Mouse (Mus musculus) neural tube, embryonic 12.5 days (tissue): ENCODE data around the gene Mark1. TPM values are rescaled to one million over a fixed set of nuclear protein-coding genes. Genes with fewer than 3 reads are reported as not detected.

Source experiments
- ATAC-seq: fragments of 200-750 bp; cut with Nextera tagmentation; 2 replicates; pipeline ENCODE4 v1.8.0; 2017; ENCODE audit warnings: low read depth, mild to moderate bottlenecking, moderate TSS enrichment, moderate library complexity; ENCODE audit not compliant: low FRiP score
- H3K27ac ChIP-seq: fragments of 300-500 bp; sonication (generic); 2 replicates; pipeline ENCODE4 v1.5.1; 2016
- H3K27me3 ChIP-seq: fragments of 300-500 bp; sonication (generic); replicated peaks from 2 replicates; pipeline ENCODE4 v1.6.1; 2016; ENCODE audit warnings: mild to moderate bottlenecking
- H3K36me3 ChIP-seq: fragments of 300-500 bp; sonication (generic); 2 replicates; pipeline ENCODE4 v1.6.1; 2016; ENCODE audit warnings: mild to moderate bottlenecking
- H3K4me1 ChIP-seq: fragments of 300-500 bp; sonication (generic); 2 replicates; pipeline ENCODE4 v1.6.1; 2016
- H3K4me2 ChIP-seq: fragments of 300-500 bp; sonication (generic); replicated peaks from 2 replicates; pipeline ENCODE4 v1.6.1; 2016; ENCODE audit warnings: mild to moderate bottlenecking
- H3K4me3 ChIP-seq: fragments of 300-500 bp; sonication (generic); 2 replicates; pipeline ENCODE4 v1.5.1; 2016
- H3K9ac ChIP-seq: fragments of 300-500 bp; sonication (generic); 2 replicates; pipeline ENCODE4 v1.6.1; 2016; ENCODE audit warnings: mild to moderate bottlenecking
- H3K9me3 ChIP-seq: fragments of 300-500 bp; sonication (generic); 2 replicates; pipeline ENCODE4 v1.6.1; 2016; ENCODE audit warnings: mild to moderate bottlenecking
- WGBS: fragments of 180-500 bp; shearing (Covaris S2); methylation state at CpG from one replicate; pipeline ENCODE4 v1.1.7; 2016; 5-methylcytosine and 5-hydroxymethylcytosine counted together
- polyA plus RNA-seq: library from polyadenylated mRNA; unstranded; fragments of >200 nt; fragmentation: Nextera tagmentation; extraction: Ambion mirVana; gene quantifications from 2 replicates; pipeline ENCODE4 v1.2.1, GENCODE M21; 2016

The Mark1 gene
- polyA plus RNA-seq, 1 experiment from 2014 or later, result 13.3 TPM

DNA sequence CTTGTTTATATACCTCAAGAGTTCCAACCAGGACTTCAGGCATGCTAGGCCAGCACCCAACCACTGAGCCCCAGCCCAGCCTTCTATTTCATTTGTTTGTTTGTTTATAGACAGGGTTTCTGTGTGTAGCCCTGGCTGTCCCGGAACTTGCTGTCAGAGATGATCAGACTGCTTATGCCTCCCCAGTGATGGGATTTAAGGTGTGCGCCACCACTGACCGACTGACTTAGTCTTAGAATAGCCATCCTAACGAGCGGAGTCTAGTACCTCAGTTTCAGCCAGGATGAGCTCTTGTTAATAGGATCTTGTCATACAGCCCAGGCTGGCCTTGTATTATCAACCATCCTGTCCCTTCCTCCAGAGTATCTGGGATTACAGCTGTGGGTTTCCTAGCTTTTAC, 118.2 kb downstream of the Mark1 start:
- Histone ChIP-seq H3K36me3 (no peaks in the 10 kb centered on the region), H3K4me1 (peaks cover 8% of the 10 kb centered on the region; the same call in 1 of the 2 replicates), H3K9me3 (no peaks in the 10 kb centered on the region), H3K4me3 (no peak overlapping the region), H3K9ac (no peak overlapping the region), H3K27ac (no peak overlapping the region), H3K4me2 (no peak overlapping the region), H3K27me3 (peaks cover 39% of the 10 kb centered on the region)
- ATAC-seq, result no peak
- WGBS, result 91% methylated on average over 5 of the region's 5 CpGs

DNA sequence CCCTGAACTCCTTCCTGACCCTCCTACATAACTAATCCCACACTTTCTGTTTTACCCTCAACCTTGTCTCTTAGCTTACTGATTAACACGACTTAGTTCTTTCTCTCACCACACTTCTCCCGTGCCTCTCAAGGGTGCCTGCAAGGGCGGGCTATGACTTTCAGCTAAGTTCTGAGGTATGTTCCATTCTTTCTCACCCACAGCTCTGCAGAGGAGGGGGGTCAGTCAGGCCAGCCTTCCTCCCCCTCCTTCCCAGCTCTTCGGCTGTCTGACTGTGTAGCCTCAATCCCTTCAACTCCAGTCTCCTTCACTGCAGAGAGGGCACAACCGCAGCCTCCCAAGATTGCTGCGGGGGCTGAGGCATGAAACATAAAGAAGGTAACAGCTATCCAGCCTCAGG, 120.5 kb downstream of the Mark1 start:
- Histone ChIP-seq H3K4me1 (peaks cover 8% of the 10 kb centered on the region; the same call in 1 of the 2 replicates), H3K4me3 (no peak overlapping the region), H3K4me2 (no peak overlapping the region), H3K9me3 (no peaks in the 10 kb centered on the region), H3K9ac (no peak overlapping the region), H3K27me3 (peaks cover 32% of the 10 kb centered on the region), H3K36me3 (no peaks in the 10 kb centered on the region), H3K27ac (no peak overlapping the region)
- ATAC-seq, result no peak
- WGBS, result 76% methylated on average over 6 of the region's 6 CpGs

GRCm38 (mm10) chr1:184877306-184877705, 122.1 kb downstream of the Mark1 start:
- Histone ChIP-seq H3K27me3 (peaks cover 17% of the 10 kb centered on the region), H3K4me2 (no peak overlapping the region), H3K27ac (no peak overlapping the region), H3K9ac (no peak overlapping the region), H3K36me3 (no peaks in the 10 kb centered on the region), H3K4me1 (peaks cover 1% of the 10 kb centered on the region; the same call in 1 of the 2 replicates), H3K9me3 (no peaks in the 10 kb centered on the region), H3K4me3 (no peak overlapping the region)
- 78% methylated on average over 2 of the region's 2 CpGs for WGBS
- ATAC-seq, result no peak

GRCm38 (mm10) chr1:184873910-184874309, 125.5 kb downstream of the Mark1 start:
- Histone ChIP-seq H3K36me3 (no peaks in the 10 kb centered on the region), H3K27ac (no peak overlapping the region), H3K4me1 (no peaks in the 10 kb centered on the region), H3K4me2 (no peak overlapping the region), H3K9me3 (no peaks in the 10 kb centered on the region), H3K4me3 (no peak overlapping the region), H3K9ac (no peak overlapping the region), H3K27me3 (no peaks in the 10 kb centered on the region)
- WGBS, result 80% methylated on average over 11 of the region's 11 CpGs
- ATAC-seq, result no peak

GRCm38 (mm10) chr1:184872069-184872819, 127.1 kb downstream of the Mark1 start:
- no peak overlapping the region for H3K4me2 ChIP-seq
- H3K9ac ChIP-seq, result no peak overlapping the region
- WGBS, result 82% methylated on average over 7 of the region's 7 CpGs
- no peak for ATAC-seq
- H3K27me3 ChIP-seq, result no peaks in the 10 kb centered on the region
- no peaks in the 10 kb centered on the region for H3K36me3 ChIP-seq
- H3K4me3 ChIP-seq, result no peak overlapping the region
- H3K27ac ChIP-seq, result no peak overlapping the region
- no peaks in the 10 kb centered on the region for H3K4me1 ChIP-seq
- H3K9me3 ChIP-seq, result no peaks in the 10 kb centered on the region

GRCm38 (mm10) chr1:184871506-184871905, 127.9 kb downstream of the Mark1 start:
- H3K9me3 ChIP-seq, result no peaks in the 10 kb centered on the region
- no peak overlapping the region for H3K4me3 ChIP-seq
- WGBS, result 94% methylated on average over 1 of the region's 1 CpGs
- no peaks in the 10 kb centered on the region for H3K36me3 ChIP-seq
- ATAC-seq, result no peak
- no peaks in the 10 kb centered on the region for H3K27me3 ChIP-seq
- H3K27ac ChIP-seq, result no peak overlapping the region
- H3K4me1 ChIP-seq, result no peaks in the 10 kb centered on the region
- no peak overlapping the region for H3K4me2 ChIP-seq
- no peak overlapping the region for H3K9ac ChIP-seq

DNA sequence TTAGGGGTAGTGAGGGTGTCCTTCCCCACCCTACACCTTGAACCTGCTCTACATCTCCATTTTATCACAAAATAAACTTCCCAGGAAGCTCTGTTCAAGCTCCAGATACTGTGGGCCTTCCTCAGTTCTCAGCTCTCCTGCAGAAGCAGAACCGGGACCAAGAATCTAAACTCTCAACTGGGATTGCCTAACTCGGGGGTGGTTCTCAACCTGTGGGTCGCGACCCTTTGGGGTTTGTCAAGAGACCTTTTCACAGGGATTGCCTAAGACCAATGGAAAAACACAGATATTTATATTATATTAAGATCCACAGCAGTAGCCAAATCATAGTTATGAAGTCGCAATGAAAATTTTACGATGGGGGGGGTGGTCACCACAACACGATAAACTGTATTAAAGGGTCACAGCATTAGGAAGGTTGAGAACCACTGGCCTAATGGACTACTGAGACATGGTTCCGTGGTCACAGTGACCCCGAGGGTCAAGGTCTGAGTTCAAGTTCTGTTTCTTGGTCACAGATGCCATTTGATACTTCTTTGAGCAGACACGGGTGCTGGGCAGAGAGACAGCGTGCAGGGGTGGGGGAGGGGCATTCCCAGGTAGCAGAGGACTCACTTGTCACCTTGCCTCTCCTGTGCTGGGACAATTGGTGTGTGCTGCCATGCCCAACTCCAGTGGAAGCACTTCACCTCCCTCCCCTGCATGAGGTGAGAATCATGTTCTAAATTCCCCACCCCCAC, 128.6 kb downstream of the Mark1 start:
- Histone ChIP-seq H3K9me3 (no peaks in the 10 kb centered on the region), H3K27ac (no peak overlapping the region), H3K27me3 (no peaks in the 10 kb centered on the region), H3K4me2 (no peak overlapping the region), H3K4me1 (no peaks in the 10 kb centered on the region), H3K36me3 (no peaks in the 10 kb centered on the region), H3K9ac (no peak overlapping the region), H3K4me3 (no peak overlapping the region)
- WGBS, result 88% methylated on average over 11 of the region's 11 CpGs
- ATAC-seq, result no peak

DNA sequence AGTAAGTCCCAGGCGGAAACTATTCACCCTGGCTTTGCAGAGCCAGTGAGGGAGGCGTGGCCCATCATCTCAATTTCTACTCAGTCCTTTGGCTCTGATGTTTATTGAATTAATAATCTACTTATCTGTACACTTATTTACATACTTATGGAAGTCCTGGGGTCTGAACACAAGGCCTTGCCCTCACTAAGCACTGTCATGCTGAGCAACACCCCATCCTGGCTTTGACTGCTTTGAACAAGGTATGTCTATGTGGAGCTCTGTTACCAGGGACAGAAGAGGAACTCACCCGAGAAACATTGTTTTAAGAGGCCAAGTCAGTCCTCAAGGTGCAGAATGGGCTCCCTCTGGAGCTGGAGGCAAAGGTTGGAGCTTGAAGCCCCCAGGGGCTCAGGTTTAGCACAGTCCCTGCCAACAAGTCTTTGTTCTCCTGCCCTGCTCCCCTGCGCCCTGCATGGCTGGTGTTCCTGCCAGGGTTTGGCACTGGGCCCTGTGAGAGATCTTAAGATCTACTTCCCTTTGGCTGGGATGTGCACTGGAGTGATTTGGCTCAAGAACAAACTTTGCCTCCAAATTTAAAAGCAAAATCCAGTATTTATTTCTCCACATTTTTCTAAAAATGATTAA, 129.3 kb downstream of the Mark1 start:
- no peaks in the 10 kb centered on the region for H3K9me3 ChIP-seq
- WGBS, result 79% methylated on average over 4 of the region's 4 CpGs
- H3K4me3 ChIP-seq, result no peak overlapping the region
- H3K4me1 ChIP-seq, result no peaks in the 10 kb centered on the region
- H3K27ac ChIP-seq, result no peak overlapping the region
- no peak overlapping the region for H3K4me2 ChIP-seq
- no peak overlapping the region for H3K9ac ChIP-seq
- ATAC-seq, result no peak
- H3K27me3 ChIP-seq, result no peaks in the 10 kb centered on the region
- no peaks in the 10 kb centered on the region for H3K36me3 ChIP-seq

GRCm38 (mm10) chr1:184867640-184868120, 131.7 kb downstream of the Mark1 start:
- ATAC-seq, result no peak
- WGBS, result 86% methylated on average over 3 of the region's 3 CpGs
- no peaks in the 10 kb centered on the region; the same call in 1 of the 2 replicates for H3K27me3 ChIP-seq

GRCm38 (mm10) chr1:184864381-184864801, 135.0 kb downstream of the Mark1 start:
- no peak overlapping the region for H3K4me3 ChIP-seq
- H3K9me3 ChIP-seq, result no peaks in the 10 kb centered on the region
- H3K9ac ChIP-seq, result no peak overlapping the region
- H3K27ac ChIP-seq, result no peak overlapping the region
- peaks cover 2% of the 10 kb centered on the region; the same call in 1 of the 2 replicates for H3K27me3 ChIP-seq
- peaks cover 6% of the 10 kb centered on the region for H3K4me1 ChIP-seq
- no peak overlapping the region for H3K4me2 ChIP-seq
- H3K36me3 ChIP-seq, result no peaks in the 10 kb centered on the region
- 25% methylated on average over 7 of the region's 7 CpGs for WGBS
- ATAC-seq, result no peak

More at GRCm38 (mm10) chr1:184867640-184868120, 131.7 kb downstream of the Mark1 start:
- Histone ChIP-seq H3K9me3 (no peaks in the 10 kb centered on the region), H3K4me2 (no peak overlapping the region), H3K27ac (no peak overlapping the region), H3K4me3 (no peak overlapping the region), H3K36me3 (no peaks in the 10 kb centered on the region), H3K9ac (no peak overlapping the region), H3K4me1 (peaks cover 6% of the 10 kb centered on the region)

DNA sequence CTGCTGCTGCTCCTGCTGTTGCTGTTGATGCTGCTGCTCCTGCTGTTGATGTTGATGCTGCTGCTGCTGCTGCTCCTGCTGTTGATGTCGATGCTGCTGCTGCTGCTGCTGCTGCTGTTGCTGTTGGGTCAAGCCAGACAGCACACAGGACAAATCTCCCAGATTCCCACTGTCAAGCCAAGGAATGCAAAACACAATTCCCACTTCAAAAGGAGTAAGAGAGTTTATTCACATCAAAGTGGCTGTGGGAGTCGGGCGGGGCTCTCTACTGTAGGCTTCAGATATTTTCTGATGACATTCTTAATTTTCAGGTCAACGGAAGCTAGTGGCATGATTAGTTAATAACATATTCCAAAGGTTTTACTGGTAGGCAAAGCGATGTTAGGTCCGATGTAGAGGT, 136.7 kb downstream of the Mark1 start:
- Histone ChIP-seq H3K9ac (no peak overlapping the region), H3K4me2 (no peak overlapping the region), H3K4me1 (peaks cover 6% of the 10 kb centered on the region), H3K27ac (no peak overlapping the region), H3K36me3 (no peaks in the 10 kb centered on the region), H3K4me3 (no peak overlapping the region), H3K27me3 (peaks cover 7% of the 10 kb centered on the region; the same call in 1 of the 2 replicates), H3K9me3 (no peaks in the 10 kb centered on the region)
- ATAC-seq, result no peak
- 88% methylated on average over 6 of the region's 6 CpGs for WGBS

GRCm38 (mm10) chr1:184861551-184861950, 137.8 kb downstream of the Mark1 start:
- H3K27ac ChIP-seq, result no peak overlapping the region
- no peaks in the 10 kb centered on the region for H3K36me3 ChIP-seq
- peaks cover 7% of the 10 kb centered on the region; the same call in 1 of the 2 replicates for H3K27me3 ChIP-seq
- H3K9ac ChIP-seq, result no peak overlapping the region
- H3K4me2 ChIP-seq, result no peak overlapping the region
- H3K9me3 ChIP-seq, result no peaks in the 10 kb centered on the region
- no peak overlapping the region for H3K4me3 ChIP-seq
- peaks cover 6% of the 10 kb centered on the region for H3K4me1 ChIP-seq
- 87% methylated on average over 2 of the region's 2 CpGs for WGBS
- ATAC-seq, result no peak
